Mouse (Mus musculus) 3134 (cell line): ENCODE data around the gene Capsl.

Source experiments
- DNase-seq: peaks from one replicate; pipeline ENCODE4 v3.0.0-alpha.2; 2011; ENCODE audit warnings: low spot score; ENCODE audit not compliant: insufficient read length; ENCODE audit errors: extremely low read depth

The Capsl gene

GRCm38 (mm10) chr15:9435534-9436180 lies at the start of gene Capsl:
Gene Capsl, plus strand, starts transcription at chr15:9436028.
- DNase-seq = no peak

- DNase-seq = no peak
Observed at GRCm38 (mm10) chr15:9409475-9409874, 26.4 kb upstream of the Capsl start.

GRCm38 (mm10) chr15:9421163-9421562 lies 14.7 kb upstream of the Capsl start:
- no peak for DNase-seq

- no peak for DNase-seq
Observed at GRCm38 (mm10) chr15:9427849-9428248, 8.0 kb upstream of the Capsl start.

- no peak for DNase-seq
Observed at GRCm38 (mm10) chr15:9429843-9430242, 6.0 kb upstream of the Capsl start.

- no peak for DNase-seq
Observed at GRCm38 (mm10) chr15:9451999-9452398, 16.2 kb downstream of the Capsl start.

GRCm38 (mm10) chr15:9452842-9453241 lies 17.0 kb downstream of the Capsl start:
- DNase-seq = no peak

- no peak for DNase-seq
Observed at GRCm38 (mm10) chr15:9454198-9454597, 18.4 kb downstream of the Capsl start.

- DNase-seq = no peak
Observed at GRCm38 (mm10) chr15:9455241-9455640, 19.4 kb downstream of the Capsl start.

GRCm38 (mm10) chr15:9463521-9464027 lies 27.7 kb downstream of the Capsl start:
- no peak for DNase-seq

GRCm38 (mm10) chr15:9464039-9464438 lies 28.2 kb downstream of the Capsl start:
- DNase-seq = no peak

GRCm38 (mm10) chr15:9471053-9471685 lies 35.3 kb downstream of the Capsl start:
- no peak for DNase-seq

- DNase-seq = no peak
Observed at GRCm38 (mm10) chr15:9472167-9472566, 36.3 kb downstream of the Capsl start.

GRCm38 (mm10) chr15:9472618-9473017 lies 36.8 kb downstream of the Capsl start:
- DNase-seq = no peak

- no peak for DNase-seq
Observed at GRCm38 (mm10) chr15:9473188-9473587, 37.4 kb downstream of the Capsl start.

- no peak for DNase-seq
Observed at GRCm38 (mm10) chr15:9489417-9490118, 53.7 kb downstream of the Capsl start.

- no peak for DNase-seq
Observed at GRCm38 (mm10) chr15:9492077-9492476, 56.2 kb downstream of the Capsl start.
